Mouse (Mus musculus) hindbrain, embryonic 11.5 days (tissue): ENCODE results near the gene Map3k5. TPM values are rescaled to one million over a fixed set of nuclear protein-coding genes. Genes with fewer than 3 reads are reported as not detected.

Experiments used
- ATAC-seq: fragments of 200-750 bp; cut with Nextera tagmentation; 2 replicates; pipeline ENCODE4 v1.8.0; 2017; ENCODE audit warnings: mild to moderate bottlenecking, moderate TSS enrichment, moderate library complexity; ENCODE audit not compliant: low FRiP score
- DNase-seq: peaks from one replicate; pipeline ENCODE4 v3.0.0-alpha.2; 2015; ENCODE audit warnings: low spot score
- H3K27ac ChIP-seq: fragments of 300-500 bp; sonication (generic); 2 replicates; pipeline ENCODE4 v1.5.1; 2014; ENCODE audit warnings: mild to moderate bottlenecking, low read depth, low read length
- H3K27me3 ChIP-seq: fragments of 300-500 bp; sonication (generic); 2 replicates; pipeline ENCODE4 v1.6.1; 2014; ENCODE audit warnings: mild to moderate bottlenecking, low read length, moderate library complexity, mixed read lengths; ENCODE audit not compliant: control insufficient read depth, insufficient read depth
- H3K36me3 ChIP-seq: fragments of 300-500 bp; sonication (generic); 2 replicates; pipeline ENCODE4 v1.6.1; 2014; ENCODE audit warnings: mild to moderate bottlenecking, low read length, moderate library complexity, mixed read lengths; ENCODE audit not compliant: control insufficient read depth, insufficient read depth
- H3K4me1 ChIP-seq: fragments of 300-500 bp; sonication (generic); replicated peaks from 2 replicates; pipeline ENCODE4 v1.6.1; 2014; ENCODE audit warnings: low read length, mixed read lengths; ENCODE audit not compliant: control insufficient read depth, insufficient read depth
- H3K4me2 ChIP-seq: fragments of 300-500 bp; sonication (generic); replicated peaks from 2 replicates; pipeline ENCODE4 v1.6.1; 2014; ENCODE audit warnings: mild to moderate bottlenecking, low read depth, low read length
- H3K4me3 ChIP-seq: fragments of 300-500 bp; sonication (generic); 2 replicates; pipeline ENCODE4 v1.5.1; 2014; ENCODE audit warnings: low read depth, low read length
- H3K9ac ChIP-seq: fragments of 300-500 bp; sonication (generic); 2 replicates; pipeline ENCODE4 v1.6.1; 2014; ENCODE audit warnings: low read depth, low read length
- H3K9me3 ChIP-seq: fragments of 300-500 bp; sonication (generic); 2 replicates; pipeline ENCODE4 v1.6.1; 2016; ENCODE audit warnings: low read length; ENCODE audit not compliant: control insufficient read depth
- WGBS: fragments of 180-500 bp; shearing (Covaris S2); extraction: QIAGEN DNeasy Blood & Tissue Kit; methylation state at CpG from one replicate; pipeline ENCODE4 v1.1.7; 2014; 5-methylcytosine and 5-hydroxymethylcytosine counted together
- polyA plus RNA-seq: library from polyadenylated mRNA; unstranded; fragments of >200 nt; fragmentation: Nextera tagmentation; extraction: Ambion mirVana; gene quantifications from 2 replicates; pipeline ENCODE4 v1.2.1, GENCODE M21; 2014

Gene Map3k5
- polyA plus RNA-seq, 1 experiment from 2014 or later: 0.66 TPM

- Histone ChIP-seq H3K9me3 (no peaks in the 10 kb centered on the region), H3K4me2 (no peak overlapping the region), H3K27ac (no peak overlapping the region), H3K4me3 (no peak overlapping the region), H3K9ac (no peak overlapping the region), H3K4me1 (no peaks in the 10 kb centered on the region), H3K36me3 (no peaks in the 10 kb centered on the region), H3K27me3 (no peaks in the 10 kb centered on the region)
- ATAC-seq: no peak
- WGBS: 88% methylated on average over 4 of the region's 4 CpGs
- DNase-seq: no peak
Measured at GRCm38 (mm10) chr10:20185264-20185663, 251.0 kb downstream of the Map3k5 start.

- Histone ChIP-seq H3K27me3 (no peaks in the 10 kb centered on the region), H3K4me2 (no peak overlapping the region), H3K9me3 (no peaks in the 10 kb centered on the region), H3K36me3 (no peaks in the 10 kb centered on the region), H3K9ac (no peak overlapping the region), H3K4me3 (no peak overlapping the region), H3K27ac (no peak overlapping the region), H3K4me1 (no peaks in the 10 kb centered on the region)
- DNase-seq (no peak), ATAC-seq (no peak)
- WGBS: 90% methylated on average over 2 of the region's 2 CpGs
Measured at GRCm38 (mm10) chr10:20185806-20186205, 251.5 kb downstream of the Map3k5 start.

- Histone ChIP-seq H3K36me3 (no peaks in the 10 kb centered on the region), H3K9ac (no peak overlapping the region), H3K4me3 (no peak overlapping the region), H3K9me3 (no peaks in the 10 kb centered on the region), H3K27ac (no peak overlapping the region), H3K4me1 (no peaks in the 10 kb centered on the region), H3K4me2 (no peak overlapping the region), H3K27me3 (no peaks in the 10 kb centered on the region)
- 82% methylated on average over 5 of the region's 5 CpGs for WGBS
- ATAC-seq: no peak
- DNase-seq: no peak
Measured at GRCm38 (mm10) chr10:20186800-20187273, 252.6 kb downstream of the Map3k5 start.

GRCm38 (mm10) chr10:20190139-20190747, 256.0 kb downstream of the Map3k5 start:
- no peaks in the 10 kb centered on the region for H3K9me3 ChIP-seq
- DNase-seq (no peak), ATAC-seq (no peak)
- no peaks in the 10 kb centered on the region for H3K36me3 ChIP-seq
- no peak overlapping the region for H3K4me3 ChIP-seq
- no peak overlapping the region for H3K4me2 ChIP-seq
- H3K9ac ChIP-seq: no peak overlapping the region
- H3K4me1 ChIP-seq: no peaks in the 10 kb centered on the region
- WGBS: 92% methylated on average over 6 of the region's 6 CpGs
- no peaks in the 10 kb centered on the region for H3K27me3 ChIP-seq
- H3K27ac ChIP-seq: no peak overlapping the region

Other genes with a start within 250 kb of the Map3k5 start
- 0.08 TPM in 1 of 2 replicates, not detected in the other for gene Il20ra, start 221.9 kb upstream of the Map3k5 start, polyA plus RNA-seq
- gene Slc35d3, start 83.0 kb upstream of the Map3k5 start, polyA plus RNA-seq: 0.60 and 0.77 TPM in 2 replicates
- gene Pex7, start 26.8 kb upstream of the Map3k5 start, polyA plus RNA-seq: 32.5 and 34.1 TPM in 2 replicates
- 5.8 and 6.7 TPM in 2 replicates for gene Map7, start 214.0 kb downstream of the Map3k5 start, polyA plus RNA-seq